Mouse (Mus musculus): ENCODE results near the gene Phlpp2. TPM values are rescaled to one million over a fixed set of nuclear protein-coding genes. Genes with fewer than 3 reads are reported as not detected.

Gene Phlpp2
- 0.82 and 1.2 TPM in 2 replicates for polyA plus RNA-seq (2015; fragmentation: Nextera tagmentation; extraction: Ambion mirVana)

DNA sequence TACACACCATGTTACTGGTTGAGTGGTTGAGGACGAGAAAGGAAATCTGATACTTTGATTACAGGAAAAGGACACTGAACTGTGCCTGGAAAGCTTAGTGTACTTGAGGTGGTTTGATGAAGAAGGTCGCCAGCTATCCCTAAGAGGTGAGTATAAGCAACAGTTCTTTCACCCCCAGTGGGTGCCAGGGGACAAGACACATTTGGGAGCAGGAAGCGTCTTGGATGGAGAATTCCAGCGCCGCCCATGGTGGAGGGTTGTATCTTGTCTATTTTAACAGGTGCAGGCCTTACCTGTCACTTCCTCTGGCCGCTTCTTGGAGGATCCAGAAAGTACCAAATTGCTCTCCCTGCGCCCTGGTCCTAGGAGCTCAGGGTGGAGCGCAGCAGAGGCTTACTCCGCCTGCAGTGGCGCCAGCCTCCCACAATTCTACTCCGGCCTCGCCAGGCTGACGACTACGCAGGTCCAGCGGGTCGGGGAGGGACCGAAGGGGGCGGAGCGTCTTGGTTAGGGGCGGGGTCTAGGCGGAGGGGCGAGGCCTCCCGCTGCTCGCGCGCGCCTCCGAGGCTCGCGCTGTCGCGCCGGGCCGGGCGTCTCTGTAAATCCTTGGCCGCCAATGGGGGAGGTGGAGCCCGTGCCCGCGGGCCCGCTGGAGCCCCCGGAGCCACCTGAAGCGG is at the start of gene Phlpp2:
Phlpp2 (plus strand) TSS at position 540 of the 677 bp plus-strand sequence.

DNA sequence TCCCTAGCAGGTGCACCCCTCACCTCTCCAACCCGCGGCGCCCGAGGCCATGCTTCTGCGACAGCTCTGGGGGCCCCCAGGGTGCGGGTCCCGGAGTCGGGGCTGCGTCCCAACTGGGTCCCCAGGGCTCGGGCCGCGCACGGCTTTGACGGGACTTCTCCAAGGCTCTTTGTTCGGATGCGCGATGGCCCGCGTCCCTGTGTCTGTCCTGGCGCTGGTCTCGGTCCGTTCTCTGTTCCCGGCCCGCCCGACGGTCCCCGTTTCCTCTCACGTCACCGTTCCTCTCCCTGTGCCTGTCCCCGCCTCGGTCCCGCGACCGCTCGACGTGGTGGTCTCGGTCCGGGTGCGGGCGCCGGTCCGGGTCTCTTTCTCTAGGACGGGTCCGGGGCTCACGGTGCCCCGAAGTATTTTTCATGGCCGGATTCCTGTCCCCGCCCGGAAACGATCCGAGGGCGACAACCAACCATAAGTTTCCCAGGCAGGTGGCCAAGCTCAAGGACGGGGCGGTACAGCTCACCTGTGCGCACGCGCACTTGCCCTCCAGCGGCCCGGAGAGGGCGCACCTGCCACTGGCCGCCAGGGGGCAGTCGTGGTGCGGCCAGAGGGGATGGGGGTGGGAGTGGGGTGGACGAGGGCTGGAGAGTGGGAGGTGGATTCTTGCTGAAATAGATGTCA is 93.5 kb downstream of the Phlpp2 start, which contains the start of gene Marveld3:
Marveld3 (minus strand) TSS at position 511 of the 675 bp plus-strand sequence.

DNA sequence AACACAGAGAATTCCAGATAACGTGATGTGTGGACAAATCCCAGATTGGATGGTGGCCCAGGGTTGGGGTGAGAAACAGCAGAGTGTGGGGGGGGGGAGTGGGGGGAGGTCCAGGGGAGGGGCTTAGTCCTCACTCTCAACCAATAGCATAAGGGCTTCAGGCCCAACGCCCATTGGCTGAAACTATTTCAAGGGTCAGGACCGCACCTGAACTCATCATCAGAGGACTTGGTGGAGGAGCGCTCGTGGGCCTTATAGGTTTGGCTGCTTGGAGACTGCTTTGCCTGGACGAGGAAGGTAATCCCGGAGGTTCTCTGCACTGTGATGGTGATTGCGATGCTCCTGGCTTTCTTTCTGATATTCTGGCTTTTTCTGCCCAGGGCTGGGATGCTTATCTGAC is 121.9 kb downstream of the Phlpp2 start, which contains the start of gene Tat:
Tat (plus strand) TSS at position 214 of the 400 bp plus-strand sequence.

Other genes starting within 250 kb of the Phlpp2 start
- gene Ist1, start 175.3 kb upstream of the Phlpp2 start, polyA plus RNA-seq (2015; fragmentation: Nextera tagmentation; extraction: Ambion mirVana) = 54.9 and 58.1 TPM in 2 replicates
- 8.3 and 9.0 TPM in 2 replicates for gene Zfp821, start 163.0 kb upstream of the Phlpp2 start, polyA plus RNA-seq (2015; fragmentation: Nextera tagmentation; extraction: Ambion mirVana)
- gene Atxn1l, start 130.8 kb upstream of the Phlpp2 start, polyA plus RNA-seq (2015; fragmentation: Nextera tagmentation; extraction: Ambion mirVana) = 3.2 and 3.3 TPM in 2 replicates
- gene Ap1g1, start 90.0 kb upstream of the Phlpp2 start, polyA plus RNA-seq (2015; fragmentation: Nextera tagmentation; extraction: Ambion mirVana) = 16.7 and 18.4 TPM in 2 replicates
- 0.24 and 0.32 TPM in 2 replicates for gene Marveld3, start 93.7 kb downstream of the Phlpp2 start, polyA plus RNA-seq (2015; fragmentation: Nextera tagmentation; extraction: Ambion mirVana)
- gene Tat, start 121.9 kb downstream of the Phlpp2 start, polyA plus RNA-seq (2015; fragmentation: Nextera tagmentation; extraction: Ambion mirVana) = 0.07 TPM in 1 of 2 replicates, not detected in the other
- not detected in 2 replicates for gene Chst4, start 171.2 kb downstream of the Phlpp2 start, polyA plus RNA-seq (2015; fragmentation: Nextera tagmentation; extraction: Ambion mirVana)
- gene Zfp612, start 211.2 kb downstream of the Phlpp2 start, polyA plus RNA-seq (2015; fragmentation: Nextera tagmentation; extraction: Ambion mirVana) = 4.8 and 5.8 TPM in 2 replicates
- gene Gm21964, start 232.7 kb downstream of the Phlpp2 start, polyA plus RNA-seq (2015; fragmentation: Nextera tagmentation; extraction: Ambion mirVana) = not detected in 2 replicates
- gene Gm17720, start 234.2 kb downstream of the Phlpp2 start, polyA plus RNA-seq (2015; fragmentation: Nextera tagmentation; extraction: Ambion mirVana) = not detected in 2 replicates

Data from skeletal muscle tissue, postnatal 0 days (tissue).